Mouse (Mus musculus): Measurements from ENCODE around the gene Aspscr1.

Aspscr1 gene

GRCm38 (mm10) chr11:120672687-120673593, at the start of gene Aspscr1:
Gene Aspscr1 (plus strand): TSS chr11:120672973.
- peak; percentile 93 to 94 for DNase-seq (ENCODE audit: low spot score in 2 of 2)

GRCm38 (mm10) chr11:120623961-120624679, 48.7 kb upstream of the Aspscr1 start:
- DNase-seq (ENCODE audit: low spot score in 2 of 2), result peak; percentile 52 to 74

- DNase-seq (ENCODE audit: low spot score in 2 of 2), result peak; percentile 75 to 82
These were observed 48.1 kb upstream of the Aspscr1 start for GRCm38 (mm10) chr11:120624680-120625111.

- DNase-seq (ENCODE audit: low spot score in 2 of 2), result no peak
These were observed 47.5 kb upstream of the Aspscr1 start, which contains the start of gene Sirt7 for GRCm38 (mm10) chr11:120625152-120625775. Gene Sirt7 (minus strand): TSS chr11:120625240.

- DNase-seq (ENCODE audit: low spot score in 2 of 2), result no peak
These were observed 45.8 kb upstream of the Aspscr1 start for GRCm38 (mm10) chr11:120626785-120627467.

- peak; percentile 67 to 77 for DNase-seq (ENCODE audit: low spot score in 2 of 2)
These were observed 45.1 kb upstream of the Aspscr1 start for GRCm38 (mm10) chr11:120627468-120628300.

- no peak for DNase-seq (ENCODE audit: low spot score in 2 of 2)
These were observed 44.0 kb upstream of the Aspscr1 start for GRCm38 (mm10) chr11:120628601-120629340.

GRCm38 (mm10) chr11:120629341-120629730, 43.4 kb upstream of the Aspscr1 start:
- peak; percentile 53 to 55 for DNase-seq (ENCODE audit: low spot score in 2 of 2)

GRCm38 (mm10) chr11:120629911-120630310, 42.9 kb upstream of the Aspscr1 start:
- DNase-seq (ENCODE audit: low spot score in 2 of 2), result no peak

- peak in 1 of 2 experiments; percentile 37 for DNase-seq (ENCODE audit: low spot score in 2 of 2)
These were observed 42.3 kb upstream of the Aspscr1 start for GRCm38 (mm10) chr11:120630401-120630871.

GRCm38 (mm10) chr11:120630881-120631725, 41.7 kb upstream of the Aspscr1 start:
- no peak for DNase-seq (ENCODE audit: low spot score in 2 of 2)

- no peak for DNase-seq (ENCODE audit: low spot score in 2 of 2)
These were observed 40.9 kb upstream of the Aspscr1 start for GRCm38 (mm10) chr11:120631726-120632448.

GRCm38 (mm10) chr11:120632559-120633519, 39.9 kb upstream of the Aspscr1 start:
- DNase-seq (ENCODE audit: low spot score in 2 of 2), result peak; percentile 66 to 67

GRCm38 (mm10) chr11:120633520-120634343, 39.0 kb upstream of the Aspscr1 start, which contains the start of gene Mafg:
Gene Mafg (minus strand): TSS chr11:120633600.
- peak; percentile 85 to 88 for DNase-seq (ENCODE audit: low spot score in 2 of 2)

- no peak for DNase-seq (ENCODE audit: low spot score in 2 of 2)
These were observed 38.0 kb upstream of the Aspscr1 start for GRCm38 (mm10) chr11:120634810-120635209.

GRCm38 (mm10) chr11:120641255-120641654, 31.5 kb upstream of the Aspscr1 start:
- no peak for DNase-seq (ENCODE audit: low spot score in 2 of 2)

All from natural killer cell, adult 2 months (primary cell).